Comparison of ENCODE assay signal across 29 mouse cellular contexts in genomic region chr13:115159386-115159785, GRCm38 (mm10). TPM values are rescaled to one million over a fixed set of nuclear protein-coding genes. Genes with fewer than 3 reads are reported as not detected.
DNase-seq lines count a peak whose midpoint lies in the region; ATAC-seq and TF ChIP-seq lines count a peak whose summit lies in the region.
"Had no signal": no experiment of that assay in that cellular context is flagged by ENCODE, and none has a peak within 500 bp of the region (broad histone marks: within the 10 kb centered on the region; RNA-seq: fewer than 3 reads in every experiment).

No protein-coding gene starts in this region.

- no peak overlapping the region for H3K4me3 ChIP-seq in heart, embryonic 11.5 days (ENCODE audit: low read depth, low read length)
- no peak overlapping the region for H3K4me3 ChIP-seq in heart, embryonic 12.5 days
- H3K4me3 ChIP-seq in intestine, postnatal 0 days (ENCODE audit: low read depth, low read length): no peak overlapping the region
- H3K4me3 ChIP-seq: embryonic facial prominence, embryonic 12.5 days; heart, embryonic 13.5 days; hindbrain, embryonic 15.5 days; midbrain, embryonic 13.5 days; neural tube, embryonic 13.5 days; stomach, embryonic 15.5 days had no signal

- H3K9me3 ChIP-seq in heart, embryonic 11.5 days (replicated peaks; ENCODE audit: control insufficient read depth, low read length): no peaks in the 10 kb centered on the region
- H3K9me3 ChIP-seq in heart, embryonic 12.5 days (replicated peaks): no peaks in the 10 kb centered on the region
- no peaks in the 10 kb centered on the region for H3K9me3 ChIP-seq in intestine, postnatal 0 days (ENCODE audit: control insufficient read depth)
- H3K9me3 ChIP-seq: embryonic facial prominence, embryonic 12.5 days; heart, embryonic 13.5 days; hindbrain, embryonic 15.5 days; midbrain, embryonic 13.5 days; neural tube, embryonic 13.5 days; stomach, embryonic 15.5 days had no signal

- peak; percentile 3 to 14 for DNase-seq in adrenal gland, postnatal 36 days
- DNase-seq in adrenal gland, postnatal 10 days: no peak
- DNase-seq in heart, adult 9 months (ENCODE audit: low spot score in 2 of 2): peak; percentile 30 to 70
- peak; percentile 7 for DNase-seq in skeletal muscle tissue, adult 2 months (ENCODE audit: low read depth, low spot score)
- DNase-seq: cerebellum, adult 11-12 months; cerebellum, adult 9-11 months; embryo, embryonic 11 days; gastrocnemius, postnatal 36 days; kidney, adult 8-10 months; kidney, postnatal 14 days; layer of hippocampus, adult 9-11 months; liver; lung, adult 2 months; lung, postnatal 10 days had no signal

- no peak overlapping the region for H3K27ac ChIP-seq in heart, embryonic 11.5 days (ENCODE audit: low read depth, low read length)
- H3K27ac ChIP-seq in heart, embryonic 12.5 days (ENCODE audit: poor library complexity, severe bottlenecking): no peak overlapping the region
- no peak overlapping the region for H3K27ac ChIP-seq in intestine, postnatal 0 days (ENCODE audit: low read depth, low read length)
- H3K27ac ChIP-seq: embryonic facial prominence, embryonic 12.5 days; heart, embryonic 13.5 days; hindbrain, embryonic 15.5 days; liver, embryonic 14.5 days; macrophage; midbrain, embryonic 13.5 days; neural tube, embryonic 13.5 days; stomach, embryonic 15.5 days had no signal

- H3K27me3 ChIP-seq in heart, embryonic 11.5 days (ENCODE audit: control insufficient read depth, insufficient read depth, low read length): no peaks in the 10 kb centered on the region
- no peaks in the 10 kb centered on the region for H3K27me3 ChIP-seq in heart, embryonic 12.5 days (replicated peaks)
- H3K27me3 ChIP-seq in intestine, postnatal 0 days (replicated peaks; ENCODE audit: control insufficient read depth, insufficient read depth, low read length): no peaks in the 10 kb centered on the region
- H3K27me3 ChIP-seq: embryonic facial prominence, embryonic 12.5 days; heart, embryonic 13.5 days; hindbrain, embryonic 15.5 days; midbrain, embryonic 13.5 days; neural tube, embryonic 13.5 days; stomach, embryonic 15.5 days had no signal

- no peak for TF ChIP-seq CTCF in intestine, postnatal 0 days (IDR thresholded peaks at IDR 0.05; ENCODE audit: low read depth)

- no peaks in the 10 kb centered on the region for H3K36me3 ChIP-seq in heart, embryonic 11.5 days (ENCODE audit: control insufficient read depth, insufficient read depth, low read length)
- no peaks in the 10 kb centered on the region for H3K36me3 ChIP-seq in heart, embryonic 12.5 days
- H3K36me3 ChIP-seq in intestine, postnatal 0 days (ENCODE audit: control insufficient read depth, insufficient read depth): no peaks in the 10 kb centered on the region
- H3K36me3 ChIP-seq: embryonic facial prominence, embryonic 12.5 days; heart, embryonic 13.5 days; hindbrain, embryonic 15.5 days; midbrain, embryonic 13.5 days; neural tube, embryonic 13.5 days; stomach, embryonic 15.5 days had no signal

- no peak overlapping the region for H3K4me2 ChIP-seq in heart, embryonic 11.5 days
- H3K4me2 ChIP-seq in heart, embryonic 12.5 days: no peak overlapping the region
- no peak overlapping the region for H3K4me2 ChIP-seq in intestine, postnatal 0 days (replicated peaks; ENCODE audit: low read depth)
- H3K4me2 ChIP-seq: embryonic facial prominence, embryonic 12.5 days; heart, embryonic 13.5 days; hindbrain, embryonic 15.5 days; midbrain, embryonic 13.5 days; neural tube, embryonic 13.5 days; stomach, embryonic 15.5 days had no signal

- 0 out of 2 replicates have a peak, but pooled peaks cover 7% of the 10 kb centered on the region for H3K4me1 ChIP-seq in heart, embryonic 11.5 days (ENCODE audit: control insufficient read depth, insufficient read depth, low read length)
- H3K4me1 ChIP-seq in heart, embryonic 12.5 days (replicated peaks): peaks cover 22% of the 10 kb centered on the region
- H3K4me1 ChIP-seq in intestine, postnatal 0 days (replicated peaks; ENCODE audit: control insufficient read depth, insufficient read depth, low read length): no peaks in the 10 kb centered on the region
- H3K4me1 ChIP-seq: embryonic facial prominence, embryonic 12.5 days; hindbrain, embryonic 15.5 days; midbrain, embryonic 13.5 days; neural tube, embryonic 13.5 days; stomach, embryonic 15.5 days had no signal

- ATAC-seq in heart, embryonic 11.5 days (replicated peaks; ENCODE audit: insufficient number of reproducible peaks, low FRiP score, low TSS enrichment): no peak
- ATAC-seq in heart, embryonic 12.5 days (ENCODE audit: insufficient number of reproducible peaks, low FRiP score): 0 out of 2 replicates have a peak, but pooled peaks have one; percentile 18
- no peak for ATAC-seq in intestine, postnatal 0 days
- ATAC-seq: activated CD4-positive, CD25-positive, alpha-beta regulatory T cell, adult 4 months; CD4-positive, CD25-positive, alpha-beta regulatory T cell, adult 4 months; forebrain, embryonic 14.5 days; inflammation-experienced regulatory T-cells, adult 6 months; midbrain, embryonic 13.5 days had no signal

- H3K9ac ChIP-seq in heart, embryonic 11.5 days (ENCODE audit: low read depth, low read length): no peak overlapping the region
- H3K9ac ChIP-seq in heart, embryonic 12.5 days: no peak overlapping the region
- H3K9ac ChIP-seq in intestine, postnatal 0 days (ENCODE audit: low read depth, low read length): no peak overlapping the region
- H3K9ac ChIP-seq: embryonic facial prominence, embryonic 12.5 days; heart, embryonic 13.5 days; hindbrain, embryonic 15.5 days; liver, embryonic 14.5 days; midbrain, embryonic 13.5 days; neural tube, embryonic 13.5 days; stomach, embryonic 15.5 days had no signal

- 30% methylated on average over 4 of the region's 4 CpGs for WGBS in heart, embryonic 11.5 days (ENCODE audit: insufficient replicate concordance)
- 30% methylated on average over 4 of the region's 4 CpGs for WGBS in heart, embryonic 12.5 days
- 66% methylated on average over 4 of the region's 4 CpGs for WGBS in intestine, postnatal 0 days

RNA-seq across cellular contexts. Expression of gene Itga1, which starts 57.6 kb away (rescaled TPM):
- total RNA-seq in adrenal gland, postnatal 36 days (2021): 10 to 100 TPM; 30.2 to 31.9 TPM
- 10 to 100 TPM; 42.4 to 59.2 TPM for total RNA-seq in adrenal gland, postnatal 10 days (2021)
- 31.0 and 31.4 TPM in 2 replicates for polyA plus RNA-seq in heart, embryonic 11.5 days (2014; fragmentation: Nextera tagmentation; extraction: Ambion mirVana)
- polyA plus RNA-seq in heart, embryonic 12.5 days (2016; fragmentation: Nextera tagmentation; extraction: Ambion mirVana): 33.0 and 33.3 TPM in 2 replicates
- polyA plus RNA-seq in intestine, postnatal 0 days (2015; fragmentation: Nextera tagmentation; extraction: Ambion mirVana): 12.8 and 14.2 TPM in 2 replicates

RNA-seq across cellular contexts. Expression of gene Gm49395, which starts 57.7 kb away (rescaled TPM):
- total RNA-seq in adrenal gland, postnatal 36 days (2021): 10 to 100 TPM in 1 of 2 experiments, 1 to 10 TPM in 1; 9.9 to 12.9 TPM
- total RNA-seq in adrenal gland, postnatal 10 days (2021): 10 to 100 TPM; 10.8 to 13.2 TPM
- 8.3 and 11.1 TPM in 2 replicates for polyA plus RNA-seq in heart, embryonic 11.5 days (2014; fragmentation: Nextera tagmentation; extraction: Ambion mirVana)
- 8.1 and 9.2 TPM in 2 replicates for polyA plus RNA-seq in heart, embryonic 12.5 days (2016; fragmentation: Nextera tagmentation; extraction: Ambion mirVana)
- 7.4 and 9.7 TPM in 2 replicates for polyA plus RNA-seq in intestine, postnatal 0 days (2015; fragmentation: Nextera tagmentation; extraction: Ambion mirVana)
- polyA plus RNA-seq: macrophage had no signal
